Mouse (Mus musculus) brain, embryonic 14.5 days (tissue): ENCODE data around the gene Sbf2. TPM values are rescaled to one million over a fixed set of nuclear protein-coding genes. Genes with fewer than 3 reads are reported as not detected.
"Not testable (repeated sequence)": the region's sequence is repeated elsewhere in the genome, so short reads cannot be mapped to it uniquely, and the experiment has no call there.

Experiments
- DNase-seq: peaks from one replicate; pipeline ENCODE4 v3.0.0-alpha.2; 2011; ENCODE audit warnings: low read depth
- CTCF ChIP-seq: fragments of 200-500 bp; IDR thresholded peaks from 2 replicates; pipeline ENCODE4 v1.5.1; 2012; ENCODE audit warnings: inconsistent platforms, mild to moderate bottlenecking, moderate library complexity, borderline replicate concordance; ENCODE audit not compliant: insufficient read depth, insufficient read length; ENCODE audit errors: extremely low read depth
- POLR2A ChIP-seq: fragments of 200-500 bp; IDR thresholded peaks from 2 replicates; pipeline ENCODE4 v1.6.1; 2012; ENCODE audit warnings: mild to moderate bottlenecking, inconsistent platforms, borderline replicate concordance; ENCODE audit not compliant: poor library complexity, insufficient read depth, insufficient read length, severe bottlenecking; ENCODE audit errors: extremely low read depth
- polyA plus RNA-seq: library from polyadenylated mRNA; depleted of rRNA; stranded (reverse); fragments of >200 nt; gene quantifications from 2 replicates; pipeline ENCODE4 v1.2.3, GENCODE M21; 2012

The Sbf2 gene
- polyA plus RNA-seq, 1 experiment: 79.0 TPM

DNA sequence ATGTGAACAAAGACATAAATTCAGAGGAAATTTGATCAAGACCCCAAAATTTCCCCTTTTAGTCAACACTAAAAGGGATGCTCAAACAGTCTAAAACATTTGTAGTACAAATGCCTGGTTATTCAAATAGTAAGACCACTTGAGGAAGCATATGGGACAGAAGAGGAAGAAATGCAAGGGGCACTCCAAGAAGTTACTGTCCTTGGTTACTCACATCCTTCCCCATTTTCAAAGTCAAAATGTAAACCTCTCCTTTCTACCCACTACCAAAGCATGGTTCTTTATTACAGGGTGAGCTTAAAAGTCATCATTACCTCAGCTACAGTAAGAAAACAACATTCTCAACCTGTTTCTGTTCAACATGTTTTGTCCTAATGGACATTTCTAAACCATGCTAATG is 57.7 kb downstream of the Sbf2 start:
- no peak for DNase-seq
- no peak for TF ChIP-seq POLR2A
- no peak for TF ChIP-seq CTCF

DNA sequence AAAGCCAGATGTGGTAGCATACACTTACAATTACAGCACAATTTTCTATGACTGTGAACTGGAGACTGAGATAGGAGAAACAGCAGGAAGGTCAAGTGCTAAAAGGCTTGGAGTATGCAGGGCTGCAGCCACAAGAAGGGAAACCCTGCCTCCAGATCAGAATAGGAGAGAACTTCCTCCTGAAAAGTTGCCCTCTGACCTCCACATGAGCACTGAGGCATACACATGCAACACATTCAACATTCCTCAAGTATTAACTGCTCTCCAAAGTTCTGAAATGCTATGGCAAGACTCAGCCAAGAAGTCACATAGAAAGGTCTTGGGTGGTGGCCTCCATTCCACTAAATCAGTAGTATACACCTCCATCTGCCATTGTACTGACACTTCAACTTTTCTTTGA is 58.5 kb downstream of the Sbf2 start:
- DNase-seq: no peak
- TF ChIP-seq POLR2A (no peak), CTCF (no peak)

DNA sequence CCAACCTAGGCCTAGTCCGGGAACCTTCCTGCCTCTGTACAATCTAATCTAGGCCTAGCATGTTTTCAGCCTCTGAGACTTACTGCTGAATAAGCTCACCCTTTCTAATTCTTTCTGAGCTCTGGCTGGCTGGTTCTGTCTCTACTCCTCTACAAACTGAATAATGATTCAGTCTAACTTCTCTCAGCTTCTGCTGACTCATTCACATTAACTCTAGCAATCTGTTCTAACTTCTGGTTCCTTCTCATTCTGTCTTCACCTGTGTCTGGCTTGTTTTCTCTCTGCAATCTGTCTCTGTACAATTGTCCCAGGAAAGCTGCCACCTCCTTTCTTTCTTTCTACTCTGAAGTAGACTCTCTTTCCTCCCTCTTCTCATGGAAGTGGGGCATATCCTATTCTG is 59.5 kb downstream of the Sbf2 start:
- no peak for TF ChIP-seq POLR2A
- TF ChIP-seq CTCF: no peak
- DNase-seq: no peak

DNA sequence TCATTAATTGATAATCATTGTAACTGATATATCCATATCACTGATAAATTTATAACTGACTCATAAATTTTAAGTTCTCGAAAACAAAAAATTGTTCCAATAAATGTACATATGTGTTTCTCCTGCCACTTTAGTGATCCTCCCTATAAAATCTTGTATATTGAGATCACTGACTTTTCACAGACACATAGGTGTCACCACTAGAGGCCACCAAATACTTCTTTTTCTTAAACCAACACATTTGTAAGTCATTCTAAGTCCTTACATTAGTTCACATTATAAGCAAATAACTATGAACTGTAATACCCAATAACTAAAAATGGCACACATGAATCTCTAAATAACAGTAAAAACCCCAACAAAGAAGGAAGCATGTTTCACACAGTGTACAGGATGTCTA is 66.5 kb downstream of the Sbf2 start:
- DNase-seq: peak; percentile 62
- TF ChIP-seq CTCF (no peak), POLR2A (no peak)

DNA sequence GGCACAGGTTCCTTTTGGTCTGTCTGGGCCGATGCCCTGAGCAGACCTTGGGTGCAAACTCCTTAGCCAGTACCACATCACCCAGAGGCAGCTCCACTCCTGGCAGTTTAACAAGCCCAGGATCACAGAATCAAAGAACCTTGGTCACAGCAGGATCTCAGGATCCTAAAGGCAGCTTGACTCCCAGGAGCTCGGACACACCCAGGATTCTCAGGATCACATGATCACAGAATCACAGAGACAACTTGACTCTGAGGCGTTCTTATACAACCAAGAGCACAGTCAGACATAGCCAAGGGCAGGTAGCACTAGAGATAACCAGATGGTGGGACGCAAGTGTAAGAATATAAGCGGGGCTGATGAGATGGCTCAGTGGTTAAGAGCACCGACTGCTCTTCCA is 71.4 kb downstream of the Sbf2 start:
- DNase-seq: no peak
- TF ChIP-seq POLR2A (no peak), CTCF (no peak)

DNA sequence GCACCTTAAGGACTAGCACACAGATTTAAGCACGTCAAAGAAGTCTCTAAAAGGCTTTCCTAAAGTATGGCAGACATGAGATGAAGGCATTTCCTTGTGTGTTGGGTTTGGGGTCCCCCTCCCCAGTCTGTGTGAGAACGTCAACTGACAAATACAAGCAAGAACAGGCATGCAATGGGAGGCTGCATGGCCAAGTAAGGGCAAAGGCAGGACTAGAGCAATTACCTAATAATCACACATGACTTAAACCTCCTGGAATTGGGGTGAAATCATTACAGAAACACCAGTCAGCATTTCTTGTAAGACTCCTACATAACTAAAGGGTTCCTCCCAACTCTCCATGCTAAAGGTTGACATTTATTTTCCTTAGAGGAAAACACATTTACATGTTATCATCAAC is 75.5 kb downstream of the Sbf2 start:
- DNase-seq: no peak
- TF ChIP-seq POLR2A (no peak), CTCF (no peak)

DNA sequence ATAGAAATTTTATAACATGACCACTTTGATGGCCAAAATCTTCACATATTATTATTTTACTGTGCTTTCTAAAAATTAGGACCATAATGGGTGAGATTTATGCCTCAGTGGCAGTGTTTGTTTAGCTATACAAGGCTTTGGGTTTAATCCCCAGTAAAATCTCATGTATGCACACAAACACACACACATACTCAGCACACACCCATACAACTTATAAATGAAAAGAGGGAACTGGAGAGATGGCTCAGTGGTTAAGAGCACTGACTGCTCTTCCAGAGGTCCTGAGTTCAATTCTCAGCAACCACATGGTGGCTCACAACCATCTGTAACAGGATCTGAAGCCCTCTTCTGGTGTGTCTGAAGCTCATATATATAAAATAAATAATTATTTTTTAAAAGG is 84.4 kb downstream of the Sbf2 start:
- DNase-seq: not testable (repeated sequence)

DNA sequence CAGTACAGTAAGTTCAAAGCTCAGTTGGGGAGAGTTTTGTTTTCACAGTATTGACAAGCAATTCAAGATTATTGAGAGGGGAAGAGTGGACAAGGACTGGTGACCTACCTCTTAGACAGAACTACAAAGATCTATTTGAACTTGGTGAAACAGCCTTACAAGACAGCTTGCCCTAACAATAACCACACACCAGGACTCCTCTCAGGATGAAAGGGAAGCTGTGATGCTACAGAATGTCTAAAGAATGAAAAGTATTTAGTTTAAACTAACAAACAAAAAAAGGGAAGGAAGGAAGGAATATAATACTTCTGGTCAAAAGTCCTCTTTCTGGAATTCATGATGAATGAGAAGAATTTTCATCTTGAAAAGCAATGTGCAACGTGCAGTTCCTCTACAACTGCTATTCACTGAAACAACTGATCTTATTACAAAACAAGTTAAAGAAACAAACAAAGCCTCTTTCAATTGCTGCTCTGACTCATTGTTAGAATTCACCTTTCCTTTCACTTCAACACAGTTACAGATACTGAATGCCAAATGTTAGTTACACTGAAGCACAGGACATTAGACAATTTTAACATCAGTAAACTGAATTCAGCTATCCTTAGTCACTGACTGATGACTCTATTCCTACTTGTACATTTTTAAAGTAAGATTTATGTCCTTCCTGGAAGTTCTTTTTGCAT is 89.5 kb downstream of the Sbf2 start:
- DNase-seq: no peak

DNA sequence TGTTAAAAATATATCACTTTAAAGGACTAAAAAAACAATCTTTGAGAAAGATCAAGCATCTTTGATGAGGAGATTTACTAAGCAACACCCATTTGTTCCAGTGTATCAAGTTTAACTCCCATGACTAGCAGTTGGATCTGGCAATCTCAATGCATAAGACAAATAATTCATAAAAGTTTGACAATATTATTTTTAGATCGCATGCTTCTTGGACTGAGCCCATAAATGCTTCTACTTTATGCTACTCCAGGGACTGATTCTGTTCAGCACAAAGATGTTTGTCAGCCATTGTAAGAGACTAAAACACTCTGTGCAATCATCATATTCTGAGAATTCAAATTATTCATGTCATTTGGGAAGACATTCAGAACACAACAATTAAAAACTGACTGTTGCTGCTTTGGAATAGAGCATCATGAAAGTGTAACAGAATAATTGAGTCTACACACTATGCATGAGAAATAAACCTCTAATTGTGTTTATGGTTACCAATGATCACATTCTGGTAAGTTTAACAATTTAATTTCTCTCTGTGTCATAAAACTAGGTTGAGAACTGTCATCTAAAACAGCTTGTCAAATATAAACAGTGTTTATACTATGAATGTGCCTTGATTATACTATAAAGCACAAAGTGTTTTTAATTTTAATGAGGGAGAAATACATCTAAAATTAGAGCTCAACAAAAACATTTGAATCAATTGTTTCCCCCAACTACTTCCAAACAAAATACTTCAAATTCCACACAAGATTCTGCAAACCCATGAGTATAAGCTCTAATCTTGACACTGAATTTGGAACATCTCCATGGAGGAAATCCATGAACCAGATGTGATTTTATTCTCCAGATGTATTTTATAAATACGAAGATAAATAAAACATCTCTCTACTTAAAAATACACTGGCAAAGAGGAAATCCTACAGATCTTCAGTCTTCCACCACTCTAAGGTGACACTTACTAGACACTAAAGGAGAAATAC is 98.2 kb downstream of the Sbf2 start:
- peak; percentile 41 for DNase-seq
- no peak for TF ChIP-seq CTCF
- TF ChIP-seq POLR2A: no peak

More for the DNA sequence above, 89.5 kb downstream of the Sbf2 start:
- TF ChIP-seq CTCF (no peak), POLR2A (no peak)

DNA sequence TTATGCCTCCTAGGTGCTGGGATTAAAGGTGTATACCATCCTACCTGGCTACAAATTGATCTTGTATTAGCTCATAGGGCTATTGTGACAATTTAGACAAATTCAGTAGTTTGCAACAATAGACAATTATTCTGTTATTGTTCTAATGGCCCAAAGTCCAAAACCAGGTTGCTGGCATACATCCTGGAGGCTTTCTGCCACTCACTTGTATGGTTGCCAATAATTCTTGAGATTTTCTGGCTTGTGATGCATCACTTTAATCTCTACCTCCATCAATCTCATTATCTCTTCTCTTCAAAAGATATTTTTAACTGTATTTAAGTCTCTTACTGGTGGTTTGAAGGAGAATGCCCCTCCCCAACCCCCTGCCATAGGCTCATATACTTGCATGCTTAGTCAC is 100.6 kb downstream of the Sbf2 start:
- DNase-seq: no peak
- TF ChIP-seq POLR2A (no peak), CTCF (no peak)

DNA sequence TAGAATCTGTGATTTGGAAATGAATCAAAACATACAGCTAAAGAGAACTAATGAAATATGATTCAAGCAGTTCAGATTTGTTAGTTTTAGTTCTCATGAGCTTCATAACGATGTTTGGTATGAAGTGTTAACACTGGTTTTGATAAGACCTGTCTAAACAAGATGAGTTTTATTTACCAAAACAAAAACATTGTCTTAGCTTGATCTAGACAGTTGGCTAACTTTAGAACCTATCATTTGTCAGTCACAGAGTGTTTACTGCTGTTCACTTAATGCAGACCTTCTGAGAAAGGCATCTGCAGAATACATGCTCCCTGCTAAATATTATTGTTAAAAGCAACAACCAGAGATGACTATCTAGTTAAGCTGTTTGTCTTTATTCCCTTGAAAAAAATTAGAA is 116.1 kb downstream of the Sbf2 start:
- no peak for DNase-seq
- no peak for TF ChIP-seq CTCF
- no peak for TF ChIP-seq POLR2A

DNA sequence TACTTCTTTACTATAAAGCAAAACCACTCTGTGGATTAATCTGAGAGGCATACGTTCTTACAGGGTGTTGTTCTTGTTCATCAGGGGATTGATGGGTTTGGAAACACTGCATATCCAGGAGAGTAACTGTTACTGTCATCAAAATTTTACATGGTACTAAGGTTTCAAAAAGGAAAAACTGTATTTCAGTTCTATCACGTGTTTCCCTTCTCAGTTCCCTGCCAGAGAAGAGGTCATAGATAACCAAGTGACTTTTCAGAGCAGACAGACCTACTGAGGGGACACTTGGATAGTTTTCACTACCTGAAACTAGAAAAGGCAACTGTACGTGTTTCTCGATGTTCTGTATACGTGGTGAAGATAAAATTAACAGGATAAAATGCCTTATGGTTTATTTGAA is 123.7 kb downstream of the Sbf2 start:
- TF ChIP-seq CTCF (no peak), POLR2A (no peak)
- DNase-seq: no peak
